Mouse (Mus musculus) spleen, postnatal 36 days (tissue): Measurements from ENCODE around the gene Cog5.

ENCODE experiments used
- DNase-seq, 2 experiments: peaks; one replicate each; pipeline ENCODE4 v3.0.0; 2022; ENCODE audit warnings: low spot score in 2 of 2, mixed read lengths in 1 of 2

The Cog5 gene

GRCm38 (mm10) chr12:31709665-31710064, 55.0 kb downstream of the Cog5 start:
- no peak for DNase-seq

- no peak for DNase-seq
These were observed 57.6 kb downstream of the Cog5 start for GRCm38 (mm10) chr12:31712233-31712632.

- DNase-seq = no peak
These were observed 58.1 kb downstream of the Cog5 start for GRCm38 (mm10) chr12:31712727-31713126.

GRCm38 (mm10) chr12:31713600-31713999, 58.9 kb downstream of the Cog5 start, which contains the start of gene Gpr22:
Gpr22 (minus strand) TSS chr12:31713947.
- no peak for DNase-seq

GRCm38 (mm10) chr12:31714070-31714469, 59.4 kb downstream of the Cog5 start:
- no peak for DNase-seq

GRCm38 (mm10) chr12:31719586-31720275, 65.1 kb downstream of the Cog5 start:
- DNase-seq = no peak

GRCm38 (mm10) chr12:31724576-31724975, 69.9 kb downstream of the Cog5 start:
- DNase-seq = no peak

GRCm38 (mm10) chr12:31725511-31726275, 71.0 kb downstream of the Cog5 start:
- no peak for DNase-seq

GRCm38 (mm10) chr12:31726707-31727106, 72.0 kb downstream of the Cog5 start:
- no peak for DNase-seq

- DNase-seq = no peak
These were observed 75.5 kb downstream of the Cog5 start for GRCm38 (mm10) chr12:31730126-31730525.

GRCm38 (mm10) chr12:31734616-31735015, 79.9 kb downstream of the Cog5 start:
- no peak for DNase-seq

- DNase-seq = no peak
These were observed 92.6 kb downstream of the Cog5 start for GRCm38 (mm10) chr12:31747301-31747700.

GRCm38 (mm10) chr12:31749846-31750245, 95.2 kb downstream of the Cog5 start:
- no peak for DNase-seq

- DNase-seq = no peak
These were observed 99.8 kb downstream of the Cog5 start for GRCm38 (mm10) chr12:31754465-31754864.

GRCm38 (mm10) chr12:31755885-31756755, 101.5 kb downstream of the Cog5 start:
- peak; percentile 5 to 16 for DNase-seq

- DNase-seq = no peak
These were observed 118.9 kb downstream of the Cog5 start for GRCm38 (mm10) chr12:31773612-31774011.

GRCm38 (mm10) chr12:31784291-31784690, 129.6 kb downstream of the Cog5 start:
- DNase-seq = no peak

GRCm38 (mm10) chr12:31788530-31788929, 133.9 kb downstream of the Cog5 start:
- DNase-seq = no peak

- DNase-seq = no peak
These were observed 151.9 kb downstream of the Cog5 start for GRCm38 (mm10) chr12:31806410-31807154.

GRCm38 (mm10) chr12:31818051-31818461, 163.4 kb downstream of the Cog5 start:
- DNase-seq = no peak

GRCm38 (mm10) chr12:31819096-31819495, 164.4 kb downstream of the Cog5 start:
- no peak for DNase-seq
